Mouse (Mus musculus): ENCODE results near the gene Adk.

DNA sequence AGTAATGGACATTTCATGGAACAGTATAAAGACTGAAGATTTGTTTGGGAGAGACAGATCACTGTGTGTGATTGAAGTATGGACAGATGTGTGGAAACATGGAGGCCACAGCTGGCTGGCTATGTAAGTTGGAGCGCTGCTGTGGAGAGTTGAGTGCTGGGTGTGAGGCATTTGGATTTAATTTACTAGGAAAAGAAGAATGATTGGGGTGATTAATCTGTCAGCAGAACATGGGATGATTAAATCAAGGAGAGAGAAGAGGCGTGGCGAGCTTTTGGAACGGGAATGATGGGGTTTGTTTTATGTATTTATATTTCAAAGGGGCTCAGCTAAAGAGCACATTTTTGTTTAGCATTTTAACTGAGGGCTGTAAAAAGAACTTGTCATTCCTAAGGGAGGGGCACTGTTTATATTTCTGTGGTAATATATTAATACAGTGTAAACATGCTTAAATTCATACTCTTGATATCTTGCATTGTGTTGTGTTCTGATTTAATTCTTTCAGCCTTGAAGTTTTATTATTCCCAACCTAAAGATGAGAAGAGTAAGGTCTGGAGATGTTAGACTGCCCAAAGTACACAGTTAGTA, 256.1 kb downstream of the Adk start:
- no peak for TF ChIP-seq POLR2A (IDR thresholded peaks at IDR 0.05; ENCODE audit: borderline replicate concordance, low read depth, low read length)
- TF ChIP-seq CTCF (IDR thresholded peaks at IDR 0.05; ENCODE audit: low read depth, low read length), result no peak

Data from bone marrow macrophage, adult 2 months (primary cell).